Comparison of ENCODE assay signal across 12 mouse cellular contexts in genomic region chr11:102051954-102052353, GRCm38 (mm10). TPM values are rescaled to one million over a fixed set of nuclear protein-coding genes. Genes with fewer than 3 reads are reported as not detected.
DNase-seq lines count a peak whose midpoint lies in the region; ATAC-seq and TF ChIP-seq lines count a peak whose summit lies in the region.
"Had no signal": no experiment of that assay in that cellular context is flagged by ENCODE, and none has a peak within 500 bp of the region (broad histone marks: within the 10 kb centered on the region; RNA-seq: fewer than 3 reads in every experiment).

No protein-coding gene starts in this region.

- no peaks in the 10 kb centered on the region for H3K9me3 ChIP-seq in embryonic facial prominence, embryonic 14.5 days (ENCODE audit: control insufficient read depth, low read length)
- H3K9me3 ChIP-seq in embryonic facial prominence, embryonic 10.5 days = no peaks in the 10 kb centered on the region
- no peaks in the 10 kb centered on the region for H3K9me3 ChIP-seq in midbrain, embryonic 13.5 days
- no peaks in the 10 kb centered on the region for H3K9me3 ChIP-seq in midbrain, embryonic 14.5 days (ENCODE audit: control insufficient read depth, low read length)
- H3K9me3 ChIP-seq in kidney, postnatal 0 days (replicated peaks; ENCODE audit: low read length) = no peaks in the 10 kb centered on the region

- no peak for TF ChIP-seq CTCF in kidney, postnatal 0 days (IDR thresholded peaks at IDR 0.05; ENCODE audit: low read depth)
- no peak for TF ChIP-seq CTCF in small intestine, adult 2 months (IDR thresholded peaks at IDR 0.05; ENCODE audit: extremely low read depth, insufficient read length, insufficient replicate concordance, low read depth, low read length)

- H3K27me3 ChIP-seq in embryonic facial prominence, embryonic 14.5 days (replicated peaks; ENCODE audit: control insufficient read depth, insufficient read depth, low read length) = no peaks in the 10 kb centered on the region
- 0 out of 2 replicates have a peak, but pooled peaks cover 5% of the 10 kb centered on the region for H3K27me3 ChIP-seq in embryonic facial prominence, embryonic 10.5 days (replicated peaks; ENCODE audit: low read depth, poor library complexity, severe bottlenecking)
- H3K27me3 ChIP-seq in midbrain, embryonic 13.5 days = no peaks in the 10 kb centered on the region
- no peaks in the 10 kb centered on the region for H3K27me3 ChIP-seq in midbrain, embryonic 14.5 days (ENCODE audit: control insufficient read depth, insufficient read depth, low read length)
- no peaks in the 10 kb centered on the region for H3K27me3 ChIP-seq in kidney, postnatal 0 days (ENCODE audit: insufficient read depth, low read length)
- H3K27me3 ChIP-seq in small intestine, adult 2 months (ENCODE audit: control insufficient read depth, insufficient read depth, low read length) = no peaks in the 10 kb centered on the region

- no peaks in the 10 kb centered on the region for H3K4me1 ChIP-seq in embryonic facial prominence, embryonic 14.5 days (ENCODE audit: control insufficient read depth, insufficient read depth, low read length)
- peaks cover 12% of the 10 kb centered on the region for H3K4me1 ChIP-seq in embryonic facial prominence, embryonic 10.5 days
- peaks cover 4% of the 10 kb centered on the region; the same call in 1 of the 2 replicates for H3K4me1 ChIP-seq in midbrain, embryonic 13.5 days (replicated peaks)
- H3K4me1 ChIP-seq in midbrain, embryonic 14.5 days (ENCODE audit: control insufficient read depth, insufficient read depth, low read length) = no peaks in the 10 kb centered on the region
- peaks cover 12% of the 10 kb centered on the region for H3K4me1 ChIP-seq in kidney, postnatal 0 days (replicated peaks; ENCODE audit: insufficient read depth, low read length)
- H3K4me1 ChIP-seq in small intestine, adult 2 months (ENCODE audit: control insufficient read depth, insufficient read depth, insufficient read length, low read length) = peaks cover 2% of the 10 kb centered on the region; the same call in 1 of the 2 replicates

- TF ChIP-seq POLR2A in small intestine, adult 2 months (IDR thresholded peaks at IDR 0.05; ENCODE audit: low read depth, low read length) = no peak

- no peak overlapping the region for H3K9ac ChIP-seq in embryonic facial prominence, embryonic 14.5 days (ENCODE audit: low read depth, low read length)
- H3K9ac ChIP-seq in midbrain, embryonic 13.5 days (replicated peaks) = 0 out of 2 replicates have a peak overlapping the region, but pooled peaks have one; percentile 14
- H3K9ac ChIP-seq in midbrain, embryonic 14.5 days (replicated peaks; ENCODE audit: low read length) = no peak overlapping the region
- H3K9ac ChIP-seq in kidney, postnatal 0 days (ENCODE audit: low read depth, low read length) = no peak overlapping the region

- DNase-seq in embryonic facial prominence, embryonic 14.5 days (ENCODE audit: low spot score) = no peak
- DNase-seq in embryonic facial prominence, embryonic 10.5 days (ENCODE audit: low spot score) = no peak
- no peak for DNase-seq in midbrain, embryonic 14.5 days
- peak; percentile 44 for DNase-seq in kidney, postnatal 0 days (ENCODE audit: low spot score)
- no peak for DNase-seq in cerebellum, postnatal 4 days (ENCODE audit: low spot score in 2 of 2)
- no peak for DNase-seq in retina, postnatal 1 day

- ATAC-seq in embryonic facial prominence, embryonic 14.5 days (ENCODE audit: low read depth) = no peak
- no peak for ATAC-seq in midbrain, embryonic 13.5 days
- ATAC-seq in midbrain, embryonic 14.5 days (ENCODE audit: low FRiP score, low TSS enrichment) = no peak
- ATAC-seq in kidney, postnatal 0 days (replicated peaks; ENCODE audit: low FRiP score, low read depth) = no peak
- ATAC-seq: inflammation-experienced regulatory T-cells, adult 6 months had no signal

- no peak overlapping the region for H3K4me2 ChIP-seq in embryonic facial prominence, embryonic 14.5 days (ENCODE audit: low read depth, low read length)
- no peak overlapping the region for H3K4me2 ChIP-seq in midbrain, embryonic 13.5 days (replicated peaks)
- H3K4me2 ChIP-seq in midbrain, embryonic 14.5 days (ENCODE audit: low read length) = no peak overlapping the region
- no peak overlapping the region for H3K4me2 ChIP-seq in kidney, postnatal 0 days (ENCODE audit: low read length)

- 46% methylated on average over 4 of the region's 4 CpGs for WGBS in embryonic facial prominence, embryonic 14.5 days
- WGBS in embryonic facial prominence, embryonic 10.5 days = 45% methylated on average over 4 of the region's 4 CpGs
- WGBS in midbrain, embryonic 13.5 days = 40% methylated on average over 4 of the region's 4 CpGs
- WGBS in midbrain, embryonic 14.5 days = 39% methylated on average over 4 of the region's 4 CpGs
- 45% methylated on average over 4 of the region's 4 CpGs for WGBS in kidney, postnatal 0 days
- WGBS in small intestine, adult 2 months = 43% methylated on average over 4 of the region's 4 CpGs

- no peak overlapping the region for H3K4me3 ChIP-seq in embryonic facial prominence, embryonic 14.5 days (ENCODE audit: low read depth, low read length)
- H3K4me3 ChIP-seq in embryonic facial prominence, embryonic 10.5 days = no peak overlapping the region
- H3K4me3 ChIP-seq in midbrain, embryonic 13.5 days (replicated peaks) = no peak overlapping the region
- H3K4me3 ChIP-seq in midbrain, embryonic 14.5 days (replicated peaks; ENCODE audit: low read depth, low read length) = no peak overlapping the region
- no peak overlapping the region for H3K4me3 ChIP-seq in kidney, postnatal 0 days (replicated peaks; ENCODE audit: low read depth, low read length)
- H3K4me3 ChIP-seq in small intestine, adult 2 months (ENCODE audit: low read depth, low read length) = no peak overlapping the region
- H3K4me3 ChIP-seq: myocyte had no signal

- H3K36me3 ChIP-seq in embryonic facial prominence, embryonic 14.5 days (ENCODE audit: control insufficient read depth, insufficient read depth, low read length) = no peaks in the 10 kb centered on the region
- no peaks in the 10 kb centered on the region for H3K36me3 ChIP-seq in embryonic facial prominence, embryonic 10.5 days (replicated peaks)
- H3K36me3 ChIP-seq in midbrain, embryonic 13.5 days = no peaks in the 10 kb centered on the region
- no peaks in the 10 kb centered on the region for H3K36me3 ChIP-seq in midbrain, embryonic 14.5 days (ENCODE audit: control insufficient read depth, insufficient read depth, low read length)
- no peaks in the 10 kb centered on the region for H3K36me3 ChIP-seq in kidney, postnatal 0 days (ENCODE audit: insufficient read depth, low read length)
- H3K36me3 ChIP-seq in small intestine, adult 2 months (ENCODE audit: control insufficient read depth, insufficient read depth, low read length) = no peaks in the 10 kb centered on the region

- 0 out of 2 replicates have a peak overlapping the region, but pooled peaks have one; percentile 15 for H3K27ac ChIP-seq in embryonic facial prominence, embryonic 14.5 days (replicated peaks; ENCODE audit: low read depth, low read length)
- no peak overlapping the region for H3K27ac ChIP-seq in embryonic facial prominence, embryonic 10.5 days (replicated peaks)
- no peak overlapping the region for H3K27ac ChIP-seq in midbrain, embryonic 13.5 days
- no peak overlapping the region for H3K27ac ChIP-seq in midbrain, embryonic 14.5 days (replicated peaks; ENCODE audit: low read depth, low read length)
- H3K27ac ChIP-seq in kidney, postnatal 0 days = peak overlapping the region; percentile 76
- H3K27ac ChIP-seq in small intestine, adult 2 months (ENCODE audit: insufficient read depth, low read depth, low read length) = peak overlapping the region; percentile 71

RNA-seq across cellular contexts. Expression of gene Cd300lg, which starts 10.6 kb away (rescaled TPM):
- polyA plus RNA-seq in embryonic facial prominence, embryonic 14.5 days (2014; fragmentation: Nextera tagmentation; extraction: Ambion mirVana) = 0.70 and 0.85 TPM in 2 replicates
- 0.28 and 0.51 TPM in 2 replicates for polyA plus RNA-seq in embryonic facial prominence, embryonic 10.5 days (2016; fragmentation: Nextera tagmentation; extraction: Ambion mirVana)
- polyA plus RNA-seq in midbrain, embryonic 13.5 days (2015; fragmentation: Nextera tagmentation; extraction: Ambion mirVana) = 0.32 and 0.40 TPM in 2 replicates
- polyA plus RNA-seq in midbrain, embryonic 14.5 days (2014; fragmentation: Nextera tagmentation; extraction: Ambion mirVana) = 0.15 and 0.17 TPM in 2 replicates
- 2.8 and 2.9 TPM in 2 replicates for polyA plus RNA-seq in kidney, postnatal 0 days (2015; fragmentation: Nextera tagmentation; extraction: Ambion mirVana)
- 3.8 and 5.4 TPM in 2 replicates for polyA plus RNA-seq in small intestine, adult 2 months (2012; rRNA removed)
- polyA plus RNA-seq: C2C12, myocyte had no signal

RNA-seq across cellular contexts. Expression of gene Mpp3, which starts 23.7 kb away (rescaled TPM):
- polyA plus RNA-seq in embryonic facial prominence, embryonic 14.5 days (2014; fragmentation: Nextera tagmentation; extraction: Ambion mirVana) = 6.3 and 6.4 TPM in 2 replicates
- polyA plus RNA-seq in embryonic facial prominence, embryonic 10.5 days (2016; fragmentation: Nextera tagmentation; extraction: Ambion mirVana) = 8.2 and 10.3 TPM in 2 replicates
- 45.3 and 46.4 TPM in 2 replicates for polyA plus RNA-seq in midbrain, embryonic 13.5 days (2015; fragmentation: Nextera tagmentation; extraction: Ambion mirVana)
- polyA plus RNA-seq in midbrain, embryonic 14.5 days (2014; fragmentation: Nextera tagmentation; extraction: Ambion mirVana) = 45.4 and 54.2 TPM in 2 replicates
- polyA plus RNA-seq in kidney, postnatal 0 days (2015; fragmentation: Nextera tagmentation; extraction: Ambion mirVana) = 3.5 and 4.2 TPM in 2 replicates
- 0.55 and 0.90 TPM in 2 replicates for polyA plus RNA-seq in small intestine, adult 2 months (2012; rRNA removed)

RNA-seq across cellular contexts. Expression of gene Mpp2, which starts 36.4 kb away (rescaled TPM):
- 7.6 and 8.4 TPM in 2 replicates for polyA plus RNA-seq in embryonic facial prominence, embryonic 14.5 days (2014; fragmentation: Nextera tagmentation; extraction: Ambion mirVana)
- 12.5 and 12.9 TPM in 2 replicates for polyA plus RNA-seq in embryonic facial prominence, embryonic 10.5 days (2016; fragmentation: Nextera tagmentation; extraction: Ambion mirVana)
- 24.5 and 26.7 TPM in 2 replicates for polyA plus RNA-seq in midbrain, embryonic 13.5 days (2015; fragmentation: Nextera tagmentation; extraction: Ambion mirVana)
- 22.5 and 23.9 TPM in 2 replicates for polyA plus RNA-seq in midbrain, embryonic 14.5 days (2014; fragmentation: Nextera tagmentation; extraction: Ambion mirVana)
- 8.8 and 9.3 TPM in 2 replicates for polyA plus RNA-seq in kidney, postnatal 0 days (2015; fragmentation: Nextera tagmentation; extraction: Ambion mirVana)
- polyA plus RNA-seq in small intestine, adult 2 months (2012; rRNA removed) = 1.2 and 1.6 TPM in 2 replicates

RNA-seq across cellular contexts. Expression of gene Ppy, which starts 49.2 kb away (rescaled TPM):
- polyA plus RNA-seq in embryonic facial prominence, embryonic 14.5 days (2014; fragmentation: Nextera tagmentation; extraction: Ambion mirVana) = not detected in 2 replicates
- not detected in 2 replicates for polyA plus RNA-seq in embryonic facial prominence, embryonic 10.5 days (2016; fragmentation: Nextera tagmentation; extraction: Ambion mirVana)
- polyA plus RNA-seq in midbrain, embryonic 13.5 days (2015; fragmentation: Nextera tagmentation; extraction: Ambion mirVana) = not detected in 2 replicates
- polyA plus RNA-seq in midbrain, embryonic 14.5 days (2014; fragmentation: Nextera tagmentation; extraction: Ambion mirVana) = not detected in 2 replicates
- not detected in 2 replicates for polyA plus RNA-seq in kidney, postnatal 0 days (2015; fragmentation: Nextera tagmentation; extraction: Ambion mirVana)
- polyA plus RNA-seq in small intestine, adult 2 months (2012; rRNA removed) = 11.5 TPM in 1 of 2 replicates, not detected in the other
- polyA plus RNA-seq: C2C12; inflammation-experienced regulatory T-cells, adult 6 months; limb, embryonic 11.5 days; myocyte had no signal

RNA-seq across cellular contexts. Expression of gene Pyy, which starts 55.7 kb away (rescaled TPM):
- 0.58 and 0.90 TPM in 2 replicates for polyA plus RNA-seq in embryonic facial prominence, embryonic 14.5 days (2014; fragmentation: Nextera tagmentation; extraction: Ambion mirVana)
- 0.32 and 0.49 TPM in 2 replicates for polyA plus RNA-seq in embryonic facial prominence, embryonic 10.5 days (2016; fragmentation: Nextera tagmentation; extraction: Ambion mirVana)
- not detected in 2 replicates for polyA plus RNA-seq in midbrain, embryonic 13.5 days (2015; fragmentation: Nextera tagmentation; extraction: Ambion mirVana)
- not detected in 2 replicates for polyA plus RNA-seq in midbrain, embryonic 14.5 days (2014; fragmentation: Nextera tagmentation; extraction: Ambion mirVana)
- not detected in 2 replicates for polyA plus RNA-seq in kidney, postnatal 0 days (2015; fragmentation: Nextera tagmentation; extraction: Ambion mirVana)
- polyA plus RNA-seq in small intestine, adult 2 months (2012; rRNA removed) = 137 and 596 TPM in 2 replicates
- polyA plus RNA-seq: C2C12; inflammation-experienced regulatory T-cells, adult 6 months; limb, embryonic 11.5 days; myocyte had no signal

Comparison
In these comparisons a context has a peak if more than half of its experiments do, and no peak if none do; other contexts are left out.
1. H3K27ac ChIP-seq: peak in embryonic facial prominence, embryonic 14.5 days (single experiment), kidney, postnatal 0 days (single experiment) and small intestine, adult 2 months (single experiment); none in embryonic facial prominence, embryonic 10.5 days (single experiment), midbrain, embryonic 13.5 days (single experiment) and midbrain, embryonic 14.5 days (single experiment).